ENCODE assay signal across 9 mouse cellular contexts in the genomic region with DNA sequence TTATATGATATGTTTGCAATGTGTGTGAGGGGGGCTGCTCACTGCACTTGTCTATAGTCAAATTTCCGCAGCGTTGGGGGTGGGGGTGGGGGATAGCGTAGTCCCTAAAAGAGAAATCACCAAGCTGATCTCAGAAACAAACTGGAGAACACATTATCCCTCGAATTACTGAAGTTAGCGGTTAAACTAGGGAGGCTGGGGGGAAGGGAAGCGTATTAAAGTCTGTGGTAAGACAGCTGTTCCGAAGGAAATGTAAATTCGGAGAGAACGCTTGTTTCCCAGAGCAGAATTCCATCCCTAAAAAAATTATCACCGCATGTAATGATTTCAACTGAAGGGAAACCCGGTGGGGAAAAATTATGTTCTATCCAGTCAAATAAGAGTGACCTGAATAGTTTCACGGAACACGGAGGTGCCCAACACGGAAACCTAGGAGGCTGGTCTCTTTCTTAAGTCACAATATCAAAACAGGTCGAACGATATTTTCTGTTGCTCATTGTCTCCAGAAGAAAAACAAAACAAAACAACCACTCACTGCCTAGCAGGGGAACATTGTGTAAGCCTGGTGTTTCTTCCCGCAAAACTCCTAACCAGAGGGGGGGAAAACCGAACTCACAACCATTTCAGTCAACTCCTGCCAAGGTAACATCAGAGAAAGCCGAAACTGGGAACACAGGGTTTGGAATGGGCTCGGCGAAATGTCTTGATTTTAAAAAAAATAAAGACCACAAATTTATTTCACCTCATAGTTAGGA. TPM values are rescaled to one million over a fixed set of nuclear protein-coding genes. Genes with fewer than 3 reads are reported as not detected.
DNase-seq lines count a peak whose midpoint lies in the region; ATAC-seq and TF ChIP-seq lines count a peak whose summit lies in the region.
"Had no signal": no experiment of that assay in that cellular context is flagged by ENCODE, and none has a peak within 500 bp of the region (broad histone marks: within the 10 kb centered on the region; RNA-seq: fewer than 3 reads in every experiment).

No protein-coding gene starts in this region.

- DNase-seq in embryo, embryonic 10.5 days (ENCODE audit: low spot score): peak; percentile 46
- no peak for DNase-seq in embryo, embryonic 10 days (ENCODE audit: low spot score)
- DNase-seq in 416B (ENCODE audit: low read depth): peak; percentile 10
- DNase-seq in forebrain, postnatal 0 days: peak; percentile 51
- DNase-seq in liver, postnatal 0 days: no peak
- no peak for DNase-seq in gastrocnemius, postnatal 25 days
- DNase-seq in cerebellum, postnatal 4 days (ENCODE audit: low spot score in 2 of 2): no peak
- no peak for DNase-seq in natural killer cell, adult 2 months (ENCODE audit: low spot score in 2 of 2)

- no peak for TF ChIP-seq EP300 in liver, postnatal 0 days (IDR thresholded peaks at IDR 0.05; ENCODE audit: low read depth)

- no peak for TF ChIP-seq CTCF in forebrain, postnatal 0 days (IDR thresholded peaks at IDR 0.05; ENCODE audit: low read depth)
- no peak for TF ChIP-seq CTCF in liver, postnatal 0 days (IDR thresholded peaks at IDR 0.05; ENCODE audit: low read depth)

- no peak for ATAC-seq in forebrain, postnatal 0 days
- ATAC-seq in liver, postnatal 0 days: no peak

- 0 out of 2 replicates have a peak, but pooled peaks cover 4% of the 10 kb centered on the region for H3K4me1 ChIP-seq in forebrain, postnatal 0 days (ENCODE audit: insufficient read depth)
- H3K4me1 ChIP-seq in liver, postnatal 0 days (ENCODE audit: insufficient read depth): peaks cover 12% of the 10 kb centered on the region

- WGBS in forebrain, postnatal 0 days: 2% methylated on average over 21 of the region's 21 CpGs
- WGBS in liver, postnatal 0 days (ENCODE audit: insufficient replicate concordance): 1% methylated on average over 21 of the region's 21 CpGs

- peaks cover 81% of the 10 kb centered on the region for H3K27me3 ChIP-seq in forebrain, postnatal 0 days (ENCODE audit: insufficient read depth, low read length)
- H3K27me3 ChIP-seq in liver, postnatal 0 days (ENCODE audit: insufficient read depth, low read length): peaks cover 21% of the 10 kb centered on the region

- H3K36me3 ChIP-seq in forebrain, postnatal 0 days (ENCODE audit: insufficient read depth): no peaks in the 10 kb centered on the region
- H3K36me3 ChIP-seq in liver, postnatal 0 days (replicated peaks; ENCODE audit: insufficient read depth, low read length): no peaks in the 10 kb centered on the region

- peak overlapping the region; percentile 95; the same call in 1 of the 2 replicates for H3K4me2 ChIP-seq in forebrain, postnatal 0 days (ENCODE audit: low read depth)
- peak overlapping the region; percentile 76 for H3K4me2 ChIP-seq in liver, postnatal 0 days (ENCODE audit: low read depth, low read length)

- peak overlapping the region; percentile 55 for H3K4me3 ChIP-seq in forebrain, postnatal 0 days (ENCODE audit: low read depth, low read length)
- peak overlapping the region; percentile 48 for H3K4me3 ChIP-seq in liver, postnatal 0 days (ENCODE audit: low read depth, low read length)

- no peaks in the 10 kb centered on the region for H3K9me3 ChIP-seq in forebrain, postnatal 0 days (ENCODE audit: low read length)
- no peaks in the 10 kb centered on the region for H3K9me3 ChIP-seq in liver, postnatal 0 days (ENCODE audit: low read length)

- H3K27ac ChIP-seq in forebrain, postnatal 0 days (ENCODE audit: low read depth, low read length): no peak overlapping the region
- H3K27ac ChIP-seq in liver, postnatal 0 days (ENCODE audit: low read depth): no peak overlapping the region

- 0 out of 2 replicates have a peak overlapping the region, but pooled peaks have one; percentile 18 for H3K9ac ChIP-seq in forebrain, postnatal 0 days
- H3K9ac ChIP-seq in liver, postnatal 0 days (replicated peaks): no peak overlapping the region

RNA-seq across cellular contexts. Expression of a gene that starts 1.9 kb away (rescaled TPM):
- total RNA-seq in forebrain, postnatal 0 days (2014; rRNA removed): 1.0 and 1.3 TPM in 2 replicates
- 0.91 and 1.1 TPM in 2 replicates for polyA plus RNA-seq in forebrain, postnatal 0 days (2015; fragmentation: Nextera tagmentation; extraction: Ambion mirVana)
- polyA plus RNA-seq in liver, postnatal 0 days (2015; fragmentation: Nextera tagmentation; extraction: Ambion mirVana): 0.49 and 0.73 TPM in 2 replicates
- under 1 TPM in 1 of 2 experiments, not detected in 1; 0.35 TPM for total RNA-seq in gastrocnemius, postnatal 25 days (2021)

RNA-seq across cellular contexts. Expression of a gene that starts 15.9 kb away (rescaled TPM):
- total RNA-seq in forebrain, postnatal 0 days (2014; rRNA removed): not detected in 2 replicates
- 0.57 and 1.1 TPM in 2 replicates for polyA plus RNA-seq in forebrain, postnatal 0 days (2015; fragmentation: Nextera tagmentation; extraction: Ambion mirVana)
- 0.25 and 0.56 TPM in 2 replicates for polyA plus RNA-seq in liver, postnatal 0 days (2015; fragmentation: Nextera tagmentation; extraction: Ambion mirVana)
- not detected for total RNA-seq in gastrocnemius, postnatal 25 days (2021)
- polyA plus RNA-seq: urinary bladder, adult 2 months had no signal

Comparison
In these comparisons a context has a peak if more than half of its experiments do, and no peak if none do; other contexts are left out.
1. DNase-seq: peak in embryo, embryonic 10.5 days (single experiment), 416B (single experiment) and forebrain, postnatal 0 days (single experiment); none in embryo, embryonic 10 days (single experiment), liver, postnatal 0 days (single experiment), gastrocnemius, postnatal 25 days (single experiment), cerebellum, postnatal 4 days (0 of 2) and natural killer cell, adult 2 months (0 of 2).